ENCODE assay signal across 15 mouse cellular contexts in genomic region chr11:19155617-19155983, GRCm38 (mm10).
"Had no signal": no experiment of that assay in that cellular context is flagged by ENCODE, and none has a peak within 500 bp of the region (broad histone marks: within the 10 kb centered on the region; RNA-seq: fewer than 3 reads in every experiment).

No protein-coding gene starts in this region.

- H3K9ac ChIP-seq: liver, embryonic 13.5 days; midbrain, embryonic 12.5 days; neural tube, embryonic 13.5 days had no signal

- H3K9me3 ChIP-seq: liver, embryonic 13.5 days; megakaryocyte, embryonic 14.5 days; midbrain, embryonic 12.5 days; neural tube, embryonic 13.5 days had no signal

- ATAC-seq: lung, postnatal 0 days; midbrain, embryonic 16.5 days had no signal

- H3K27ac ChIP-seq: liver, embryonic 13.5 days; midbrain, embryonic 12.5 days; neural tube, embryonic 13.5 days had no signal

- H3K4me1 ChIP-seq: liver, embryonic 13.5 days; megakaryocyte, embryonic 14.5 days had no signal

- H3K27me3 ChIP-seq: liver, embryonic 13.5 days; megakaryocyte, embryonic 14.5 days; midbrain, embryonic 12.5 days; neural tube, embryonic 13.5 days had no signal

- DNase-seq: kidney, adult 18-20 months; kidney, postnatal 10 days; left cerebral cortex, postnatal 4 days; liver, embryonic 13.5 days; lung, adult 2 months; lung, postnatal 36 days; retina, postnatal 1 day; right cerebral cortex, postnatal 4 days; spleen, adult 18-20 months; thymus, adult 18-20 months had no signal

- H3K4me2 ChIP-seq: liver, embryonic 13.5 days; midbrain, embryonic 12.5 days; neural tube, embryonic 13.5 days had no signal

- H3K4me3 ChIP-seq: liver, embryonic 13.5 days; megakaryocyte, embryonic 14.5 days; midbrain, embryonic 12.5 days; neural tube, embryonic 13.5 days had no signal

- H3K36me3 ChIP-seq: liver, embryonic 13.5 days; midbrain, embryonic 12.5 days; neural tube, embryonic 13.5 days had no signal
